Mouse (Mus musculus) MEL (cell line): Measurements from ENCODE around the gene Ptbp2. TPM values are rescaled to one million over a fixed set of nuclear protein-coding genes. Genes with fewer than 3 reads are reported as not detected.

Experiments used
- DNase-seq: peaks from one replicate; pipeline ENCODE4 v3.0.0; 2011; ENCODE audit warnings: low read depth, low spot score
- H3K27ac ChIP-seq: 2 replicates; pipeline ENCODE4 v1.5.1; 2012; ENCODE audit warnings: low read depth, mild to moderate bottlenecking, control low read depth, low read length, moderate library complexity; ENCODE audit not compliant: control insufficient read depth
- H3K27me3 ChIP-seq, 2 experiments: fragments of 150-350 bp in 1 of 2; sonication (generic) in 1 of 2; 2 replicates each; pipeline ENCODE4 v1.6.1; 2012; ENCODE audit warnings: low read length in 2 of 2, mild to moderate bottlenecking in 2 of 2, improper control_type of control experiment in 1 of 2, moderate library complexity in 1 of 2; ENCODE audit not compliant: insufficient read depth in 2 of 2, control insufficient read depth in 1 of 2
- H3K36me3 ChIP-seq, 2 experiments: 2 replicates each; pipeline ENCODE4 v1.6.1; 2012 to 2014; ENCODE audit warnings: low read length in 2 of 2, improper control_type of control experiment in 1 of 2, inconsistent platforms in 1 of 2, mild to moderate bottlenecking in 1 of 2; ENCODE audit not compliant: insufficient read depth in 2 of 2, control insufficient read depth in 1 of 2
- H3K4me1 ChIP-seq, 2 experiments: fragments of 150-350 bp in 1 of 2; sonication (generic) in 1 of 2; 2 replicates each; pipeline ENCODE4 v1.6.1; 2012; ENCODE audit warnings: low read length in 2 of 2, improper control_type of control experiment in 1 of 2, mild to moderate bottlenecking in 1 of 2; ENCODE audit not compliant: insufficient read depth in 2 of 2, control insufficient read depth in 1 of 2
- H3K4me3 ChIP-seq, 2 experiments: fragments of 150-350 bp in 1 of 2; sonication (generic) in 1 of 2; 2 replicates each; pipeline ENCODE4 v1.5.1; 2012; ENCODE audit warnings: low read depth in 2 of 2, low read length in 2 of 2, mild to moderate bottlenecking in 2 of 2, moderate library complexity in 2 of 2, control low read depth in 1 of 2, improper control_type of control experiment in 1 of 2; ENCODE audit not compliant: control insufficient read depth in 1 of 2, insufficient read depth in 1 of 2
- H3K79me2 ChIP-seq: 2 replicates; pipeline ENCODE4 v1.6.1; 2012; ENCODE audit warnings: mild to moderate bottlenecking, low read length, moderate library complexity; ENCODE audit not compliant: control insufficient read depth, poor library complexity, insufficient read depth
- H3K9ac ChIP-seq: 2 replicates; pipeline ENCODE4 v1.6.1; 2012; ENCODE audit warnings: low read depth, mild to moderate bottlenecking, control low read depth, low read length, moderate library complexity; ENCODE audit not compliant: control insufficient read depth, poor library complexity, severe bottlenecking
- H3K9me3 ChIP-seq: fragments of 150-350 bp; sonication (generic); replicated peaks from 2 replicates; pipeline ENCODE4 v1.6.1; 2012; ENCODE audit warnings: mild to moderate bottlenecking, low read length, improper control_type of control experiment, moderate library complexity; ENCODE audit not compliant: insufficient read depth
- BHLHE40 ChIP-seq: IDR thresholded peaks from 2 replicates; pipeline ENCODE4 v1.6.1; 2012; ENCODE audit warnings: low read depth, mild to moderate bottlenecking, inconsistent platforms, low read length, improper control_type of control experiment, borderline replicate concordance
- CHD1 ChIP-seq: IDR thresholded peaks from 2 replicates; pipeline ENCODE4 v1.6.1; 2012; ENCODE audit warnings: low read depth, mild to moderate bottlenecking, inconsistent platforms, low read length, improper control_type of control experiment
- E2F4 ChIP-seq: IDR thresholded peaks from 2 replicates; pipeline ENCODE4 v1.6.1; 2011; ENCODE audit warnings: low read depth, low read length, improper control_type of control experiment, borderline replicate concordance
- EP300 ChIP-seq, 2 experiments: IDR thresholded peaks; 2 replicates each; pipeline ENCODE4 v1.6.1; 2011; ENCODE audit warnings: improper control_type of control experiment in 2 of 2, low read length in 2 of 2, low read depth in 1 of 2, mild to moderate bottlenecking in 1 of 2
- GATA1 ChIP-seq: IDR thresholded peaks from 2 replicates; pipeline ENCODE4 v1.6.1; 2011; ENCODE audit warnings: low read depth, low read length, improper control_type of control experiment
- JUND ChIP-seq: IDR thresholded peaks from 2 replicates; pipeline ENCODE4 v1.6.1; 2011; ENCODE audit warnings: low read depth, mild to moderate bottlenecking, improper control_type of control experiment, low read length
- KAT2A ChIP-seq: conservative IDR thresholded peaks from 2 replicates; pipeline ENCODE4 v1.6.1; 2012; ENCODE audit warnings: low read depth, low read length, improper control_type of control experiment, inconsistent platforms
- MAZ ChIP-seq: IDR thresholded peaks from 2 replicates; pipeline ENCODE4 v1.6.1; 2012; ENCODE audit warnings: low read depth, mild to moderate bottlenecking, inconsistent platforms, low read length, improper control_type of control experiment
- MYB ChIP-seq: IDR thresholded peaks from 2 replicates; pipeline ENCODE4 v1.6.1; 2011; ENCODE audit warnings: mild to moderate bottlenecking, low read depth, low read length, improper control_type of control experiment
- POLR2AphosphoS2 ChIP-seq: IDR thresholded peaks from 2 replicates; pipeline ENCODE4 v1.6.1; 2011; ENCODE audit warnings: low read length, improper control_type of control experiment
- POLR2AphosphoS5 ChIP-seq: IDR thresholded peaks from 2 replicates; pipeline ENCODE4 v1.6.1; 2012; ENCODE audit warnings: low read depth, borderline replicate concordance, mild to moderate bottlenecking, inconsistent platforms, low read length, moderate library complexity, mixed read lengths
- RAD21 ChIP-seq: IDR thresholded peaks from 2 replicates; pipeline ENCODE4 v1.6.1; 2011; ENCODE audit warnings: mild to moderate bottlenecking, low read depth, low read length, improper control_type of control experiment
- RCOR1 ChIP-seq: IDR thresholded peaks from 2 replicates; pipeline ENCODE4 v1.6.1; 2012; ENCODE audit warnings: low read depth, mild to moderate bottlenecking, inconsistent platforms, low read length, improper control_type of control experiment
- SIN3A ChIP-seq: IDR thresholded peaks from 2 replicates; pipeline ENCODE4 v1.6.1; 2012; ENCODE audit warnings: low read length, improper control_type of control experiment, inconsistent platforms
- ZKSCAN1 ChIP-seq: IDR thresholded peaks from 2 replicates; pipeline ENCODE4 v1.6.1; 2012; ENCODE audit warnings: low read depth, mild to moderate bottlenecking, inconsistent platforms, low read length, improper control_type of control experiment, moderate library complexity
- ZNF384 ChIP-seq: IDR thresholded peaks from 2 replicates; pipeline ENCODE4 v1.6.1; 2012; ENCODE audit warnings: low read depth, mild to moderate bottlenecking, inconsistent platforms, low read length, improper control_type of control experiment
- polyA plus RNA-seq, 2 experiments: library from polyadenylated mRNA; stranded (reverse) in 1 of 2; unstranded in 1 of 2; fragments of >175 nt in 1 of 2; fragments of >200 nt in 1 of 2; gene quantifications; 2 replicates each; pipeline versions ENCODE4 v1.2.1 to v1.2.4; 2012; ENCODE audit warnings: low replicate concordance in 2 of 2, low read depth in 1 of 2; ENCODE audit not compliant: insufficient read length in 2 of 2, insufficient read depth in 1 of 2, missing spikeins in 1 of 2
- total RNA-seq: library from RNA; depleted of rRNA; stranded (reverse); fragments of 300-350 nt; gene quantifications from 2 replicates; pipeline ENCODE4 v1.2.3, GENCODE M21; 2012

The Ptbp2 gene
- total and polyA plus RNA-seq, 3 experiments, result 20.6 to 21.4 TPM; not detected in 1

GRCm38 (mm10) chr3:119776129-119776528 is 8.1 kb downstream of the Ptbp2 start:
- Histone ChIP-seq H3K27me3 (no peaks in the 10 kb centered on the region), H3K4me1 (peaks cover 6 to 9% of the 10 kb centered on the region in 2 experiments; a peak in 3 of 4 replicates), H3K79me2 (peaks cover 32% of the 10 kb centered on the region), H3K36me3 (peaks cover 18 to 28% of the 10 kb centered on the region in 2 experiments), H3K27ac (no peak overlapping the region), H3K9ac (no peak overlapping the region), H3K4me3 (no peak overlapping the region), H3K9me3 (no peaks in the 10 kb centered on the region)
- no peak for TF ChIP-seq SIN3A
- TF ChIP-seq RAD21, result no peak
- TF ChIP-seq JUND, result no peak
- no peak for TF ChIP-seq ZKSCAN1
- no peak for TF ChIP-seq BHLHE40
- no peak for TF ChIP-seq ZNF384
- TF ChIP-seq MYB, result no peak
- TF ChIP-seq E2F4, result no peak
- no peak for TF ChIP-seq GATA1
- TF ChIP-seq RCOR1, result no peak
- no peak for TF ChIP-seq POLR2AphosphoS5
- TF ChIP-seq CHD1, result no peak
- no peak for TF ChIP-seq KAT2A
- DNase-seq, result no peak

DNA sequence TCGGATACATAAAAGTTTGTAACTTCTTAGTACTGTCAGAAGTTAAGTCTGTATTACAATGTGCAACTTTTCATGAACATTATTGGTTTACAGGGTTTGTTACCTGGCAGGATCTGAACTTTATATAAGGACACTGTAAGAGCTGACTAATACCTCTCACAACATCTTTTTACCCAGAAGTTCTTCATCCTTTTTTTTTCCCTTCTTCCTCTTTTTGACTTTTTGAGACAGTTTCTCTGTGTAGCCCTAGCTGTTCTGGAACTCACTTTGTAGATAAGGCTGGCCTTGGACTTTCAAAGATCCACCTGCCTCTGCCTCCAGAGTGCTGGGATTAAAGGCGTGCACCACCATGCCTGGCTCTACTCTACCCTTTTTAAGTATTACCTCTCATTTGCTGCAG is 11.5 kb downstream of the Ptbp2 start:
- peak; percentile 59 for DNase-seq
- Histone ChIP-seq H3K9me3 (no peaks in the 10 kb centered on the region), H3K27me3 (no peaks in the 10 kb centered on the region), H3K27ac (no peak overlapping the region), H3K79me2 (peaks cover 29% of the 10 kb centered on the region), H3K9ac (no peak overlapping the region), H3K36me3 (peaks cover 9 to 12% of the 10 kb centered on the region in 2 experiments), H3K4me1 (peaks cover 0 to 3% of the 10 kb centered on the region in 2 experiments; a peak in 2 of 4 replicates), H3K4me3 (no peak overlapping the region)
- TF ChIP-seq ZNF384, result peak; percentile 78
- TF ChIP-seq ZKSCAN1, result no peak
- no peak for TF ChIP-seq MAZ
- TF ChIP-seq POLR2AphosphoS2, result no peak
- TF ChIP-seq GATA1, result peak; percentile 48; the same call in 1 of the 2 replicates
- TF ChIP-seq EP300 (IDR thresholded peaks at IDR 0.05; ENCODE audit: low read depth in 1 of 2, low read length in 2 of 2), result peak in 1 of 2 experiments; percentile 9; a peak in 1 of 4 replicates
